Mouse (Mus musculus) heart, embryonic 11.5 days (tissue): Measurements from ENCODE around the gene Zfp979. TPM values are rescaled to one million over a fixed set of nuclear protein-coding genes. Genes with fewer than 3 reads are reported as not detected.
"Not testable (repeated sequence)": the region's sequence is repeated elsewhere in the genome, so short reads cannot be mapped to it uniquely, and the experiment has no call there.

Source experiments
- ATAC-seq: fragments of 200-750 bp; cut with Nextera tagmentation; replicated peaks from 2 replicates; pipeline ENCODE4 v1.8.0; 2017; ENCODE audit warnings: moderate library complexity; ENCODE audit not compliant: insufficient number of reproducible peaks, low FRiP score, low TSS enrichment
- H3K27ac ChIP-seq: fragments of 300-500 bp; sonication (generic); 2 replicates; pipeline ENCODE4 v1.5.1; 2014; ENCODE audit warnings: mild to moderate bottlenecking, low read depth, low read length
- H3K27me3 ChIP-seq: fragments of 300-500 bp; sonication (generic); 2 replicates; pipeline ENCODE4 v1.6.1; 2014; ENCODE audit warnings: mild to moderate bottlenecking, low read length, mixed read lengths; ENCODE audit not compliant: control insufficient read depth, insufficient read depth
- H3K36me3 ChIP-seq: fragments of 300-500 bp; sonication (generic); 2 replicates; pipeline ENCODE4 v1.6.1; 2014; ENCODE audit warnings: mild to moderate bottlenecking, low read length, moderate library complexity, mixed read lengths; ENCODE audit not compliant: control insufficient read depth, insufficient read depth
- H3K4me1 ChIP-seq: fragments of 300-500 bp; sonication (generic); 2 replicates; pipeline ENCODE4 v1.6.1; 2014; ENCODE audit warnings: low read length; ENCODE audit not compliant: control insufficient read depth, insufficient read depth
- H3K4me2 ChIP-seq: fragments of 300-500 bp; sonication (generic); 2 replicates; pipeline ENCODE4 v1.6.1; 2014; ENCODE audit warnings: mild to moderate bottlenecking, moderate library complexity
- H3K4me3 ChIP-seq: fragments of 300-500 bp; sonication (generic); 2 replicates; pipeline ENCODE4 v1.5.1; 2014; ENCODE audit warnings: low read depth, low read length
- H3K9ac ChIP-seq: fragments of 300-500 bp; sonication (generic); 2 replicates; pipeline ENCODE4 v1.6.1; 2014; ENCODE audit warnings: mild to moderate bottlenecking, low read depth, low read length, moderate library complexity
- H3K9me3 ChIP-seq: fragments of 300-500 bp; sonication (generic); replicated peaks from 2 replicates; pipeline ENCODE4 v1.6.1; 2016; ENCODE audit warnings: low read length; ENCODE audit not compliant: control insufficient read depth
- WGBS: fragments of 180-500 bp; shearing (Covaris S2); extraction: QIAGEN DNeasy Blood & Tissue Kit; methylation state at CpG from one replicate; pipeline ENCODE4 v1.1.7; 2014; ENCODE audit not compliant: insufficient replicate concordance; 5-methylcytosine and 5-hydroxymethylcytosine counted together
- polyA plus RNA-seq: library from polyadenylated mRNA; unstranded; fragments of >200 nt; fragmentation: Nextera tagmentation; extraction: Ambion mirVana; gene quantifications from 2 replicates; pipeline ENCODE4 v1.2.1, GENCODE M21; 2014

Gene Zfp979
- polyA plus RNA-seq, result 5.7 TPM in 2 replicates

GRCm38 (mm10) chr4:147642413-147642812 lies at the start of gene Zfp979:
Zfp979 (minus strand) TSS chr4:147642513.
- not testable (repeated sequence) for H3K36me3 ChIP-seq, H3K4me1 ChIP-seq, H3K9me3 ChIP-seq, H3K4me2 ChIP-seq, ATAC-seq, H3K27ac ChIP-seq, H3K4me3 ChIP-seq, H3K27me3 ChIP-seq, H3K9ac ChIP-seq
- WGBS, result no CpG with 5 or more reads among the region's 6 CpGs

- H3K4me2 ChIP-seq, H3K27me3 ChIP-seq, H3K9me3 ChIP-seq, ATAC-seq, H3K9ac ChIP-seq, H3K36me3 ChIP-seq, H3K4me3 ChIP-seq, H3K4me1 ChIP-seq, H3K27ac ChIP-seq: not testable (repeated sequence)
- WGBS, result 81% methylated on average over 4 of the region's 5 CpGs
Observed at GRCm38 (mm10) chr4:147655245-147655644, 12.9 kb upstream of the Zfp979 start.

- not testable (repeated sequence) for H3K27ac ChIP-seq, H3K4me2 ChIP-seq, H3K4me1 ChIP-seq, H3K9me3 ChIP-seq, H3K36me3 ChIP-seq, H3K4me3 ChIP-seq, H3K9ac ChIP-seq, H3K27me3 ChIP-seq
- no CpG with 5 or more reads among the region's 3 CpGs for WGBS
- 0 out of 2 replicates have a peak, but pooled peaks have one; percentile 55 for ATAC-seq
Observed at GRCm38 (mm10) chr4:147647407-147647806, 5.1 kb upstream of the Zfp979 start.

GRCm38 (mm10) chr4:147641932-147642331 lies 381 bp downstream of the Zfp979 start:
- not testable (repeated sequence) for H3K36me3 ChIP-seq, H3K4me2 ChIP-seq, H3K4me3 ChIP-seq, H3K9me3 ChIP-seq, H3K4me1 ChIP-seq, ATAC-seq, H3K27me3 ChIP-seq, H3K9ac ChIP-seq, H3K27ac ChIP-seq
- WGBS, result 38% methylated on average over 2 of the region's 3 CpGs

- no CpG with 5 or more reads among the region's 2 CpGs for WGBS
- H3K27me3 ChIP-seq, H3K27ac ChIP-seq, H3K36me3 ChIP-seq, H3K4me1 ChIP-seq, H3K9me3 ChIP-seq, H3K4me2 ChIP-seq, H3K9ac ChIP-seq, H3K4me3 ChIP-seq: not testable (repeated sequence)
- ATAC-seq, result peak; percentile 84
Observed at GRCm38 (mm10) chr4:147633818-147634262, 8.5 kb downstream of the Zfp979 start.

GRCm38 (mm10) chr4:147606511-147606910 lies 35.8 kb downstream of the Zfp979 start:
- not testable (repeated sequence) for H3K27me3 ChIP-seq, H3K9me3 ChIP-seq, H3K36me3 ChIP-seq, H3K4me3 ChIP-seq, H3K4me2 ChIP-seq, H3K27ac ChIP-seq, H3K9ac ChIP-seq, ATAC-seq, H3K4me1 ChIP-seq
- 84% methylated on average over 6 of the region's 6 CpGs for WGBS

- H3K27ac ChIP-seq, result no peak overlapping the region
- no peak overlapping the region for H3K9ac ChIP-seq
- WGBS, result 69% methylated on average over 4 of the region's 4 CpGs
- no peaks in the 10 kb centered on the region for H3K27me3 ChIP-seq
- no peak overlapping the region for H3K4me2 ChIP-seq
- no peaks in the 10 kb centered on the region for H3K36me3 ChIP-seq
- no peak overlapping the region for H3K4me3 ChIP-seq
- ATAC-seq, result no peak
- H3K9me3 ChIP-seq, result peaks cover 5% of the 10 kb centered on the region; the same call in 1 of the 2 replicates
- H3K4me1 ChIP-seq, result no peaks in the 10 kb centered on the region
Observed at GRCm38 (mm10) chr4:147605521-147605920, 36.8 kb downstream of the Zfp979 start.

GRCm38 (mm10) chr4:147603806-147604205 lies 38.5 kb downstream of the Zfp979 start:
- no peak overlapping the region for H3K4me2 ChIP-seq
- no peaks in the 10 kb centered on the region for H3K4me1 ChIP-seq
- peaks cover 10% of the 10 kb centered on the region for H3K9me3 ChIP-seq
- 73% methylated on average over 4 of the region's 4 CpGs for WGBS
- no peak for ATAC-seq
- H3K27me3 ChIP-seq, result no peaks in the 10 kb centered on the region
- H3K9ac ChIP-seq, result no peak overlapping the region
- no peak overlapping the region for H3K4me3 ChIP-seq
- no peak overlapping the region for H3K27ac ChIP-seq
- H3K36me3 ChIP-seq, result no peaks in the 10 kb centered on the region

- no peaks in the 10 kb centered on the region for H3K27me3 ChIP-seq
- no peak overlapping the region for H3K4me2 ChIP-seq
- ATAC-seq, result no peak
- H3K9me3 ChIP-seq, result peaks cover 10% of the 10 kb centered on the region
- H3K4me3 ChIP-seq, result no peak overlapping the region
- no peak overlapping the region for H3K9ac ChIP-seq
- 39% methylated on average over 1 of the region's 1 CpGs for WGBS
- no peak overlapping the region for H3K27ac ChIP-seq
- no peaks in the 10 kb centered on the region for H3K36me3 ChIP-seq
- no peaks in the 10 kb centered on the region for H3K4me1 ChIP-seq
Observed at GRCm38 (mm10) chr4:147601881-147602280, 40.4 kb downstream of the Zfp979 start.
